Mouse (Mus musculus) kidney, adult 18-20 months (tissue): ENCODE results near the gene Lss.
A peak's percentile ranks its signal among the peaks of the same experiment; 100 is the strongest.

Source experiments
- DNase-seq: peaks from one replicate; pipeline ENCODE4 v3.0.0; 2021

The Lss gene

DNA sequence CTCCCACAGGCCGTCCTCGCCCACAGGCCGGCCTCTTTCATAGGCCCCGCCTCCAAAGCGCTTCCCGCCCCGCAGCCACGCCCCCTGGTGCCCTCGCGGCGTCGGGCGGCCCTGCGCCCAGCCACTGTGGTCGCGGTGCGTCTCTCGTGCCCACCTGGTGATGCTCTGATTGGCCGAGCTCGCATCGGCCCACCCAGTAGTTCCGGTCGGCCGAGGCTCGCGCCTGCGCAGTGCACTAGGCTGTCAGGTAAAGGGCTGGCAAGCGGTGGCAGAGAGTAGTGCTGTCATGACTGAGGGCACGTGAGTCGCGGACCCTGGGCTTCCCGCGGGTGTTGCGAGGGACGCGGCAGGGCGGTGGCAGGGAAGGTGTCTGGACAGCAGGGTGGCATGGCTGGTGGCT lies at the start of gene Lss:
Gene Lss, plus strand, starts transcription at position 214 of the 400 bp plus-strand sequence.
- peak; percentile 95 for DNase-seq

DNA sequence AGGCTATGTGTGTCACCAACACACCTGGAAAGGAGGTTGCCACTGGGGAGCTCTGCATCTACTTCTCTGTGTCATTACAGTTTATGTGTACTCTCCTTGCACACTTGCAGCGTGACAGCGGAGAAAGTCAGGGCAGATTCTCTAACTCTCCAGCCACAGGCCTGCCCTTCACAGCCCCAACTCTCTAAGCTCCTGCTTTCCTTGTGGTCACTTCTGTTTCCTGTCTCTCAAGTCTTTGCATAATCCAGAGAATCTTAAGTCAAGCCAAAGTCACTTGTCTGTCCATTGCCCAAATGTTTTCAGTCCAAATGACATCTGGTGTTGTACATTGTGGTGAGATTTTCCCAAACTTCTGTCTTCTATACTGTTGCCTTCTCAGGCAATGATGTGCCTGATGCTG lies 45.1 kb upstream of the Lss start:
- DNase-seq = no peak

DNA sequence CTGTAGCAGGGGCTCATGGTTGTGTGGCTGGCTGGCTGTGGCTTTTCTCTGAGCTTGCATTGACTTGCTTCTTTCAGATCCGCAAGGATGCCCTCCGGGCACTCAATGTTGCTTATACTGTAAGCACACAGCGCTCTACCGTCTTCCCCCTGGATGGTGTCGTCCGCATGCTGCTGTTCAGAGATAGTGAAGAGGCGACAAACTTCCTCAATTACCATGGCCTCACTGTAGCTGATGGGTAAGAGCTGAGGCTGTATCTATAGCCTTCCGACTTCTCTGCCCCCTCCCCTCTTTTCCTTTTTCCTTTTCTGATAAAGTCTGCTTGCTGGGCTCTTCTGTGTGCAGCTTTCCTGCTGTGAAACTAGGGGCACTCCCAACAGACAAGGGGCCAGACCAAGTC lies 43.1 kb upstream of the Lss start:
- no peak for DNase-seq

DNA sequence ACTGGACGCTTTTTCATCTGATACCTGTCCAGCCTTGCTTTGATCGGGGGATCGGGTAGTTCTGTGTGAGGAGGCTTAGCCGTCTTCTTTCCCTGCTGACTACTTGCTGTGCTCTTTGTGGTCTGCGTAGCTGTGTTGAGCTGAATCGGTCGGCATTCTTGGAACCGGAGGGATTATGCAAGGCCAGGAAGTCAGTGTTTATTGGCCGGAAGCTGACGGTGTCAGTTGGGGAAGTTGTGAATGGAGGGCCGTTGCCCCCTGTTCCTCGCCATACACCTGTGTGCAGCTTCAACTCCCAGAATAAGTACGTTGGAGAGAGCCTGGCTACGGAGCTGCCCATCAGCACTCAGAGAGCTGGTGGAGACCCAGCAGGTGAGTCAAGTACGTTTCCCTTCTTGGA lies 42.2 kb upstream of the Lss start:
- DNase-seq = no peak

DNA sequence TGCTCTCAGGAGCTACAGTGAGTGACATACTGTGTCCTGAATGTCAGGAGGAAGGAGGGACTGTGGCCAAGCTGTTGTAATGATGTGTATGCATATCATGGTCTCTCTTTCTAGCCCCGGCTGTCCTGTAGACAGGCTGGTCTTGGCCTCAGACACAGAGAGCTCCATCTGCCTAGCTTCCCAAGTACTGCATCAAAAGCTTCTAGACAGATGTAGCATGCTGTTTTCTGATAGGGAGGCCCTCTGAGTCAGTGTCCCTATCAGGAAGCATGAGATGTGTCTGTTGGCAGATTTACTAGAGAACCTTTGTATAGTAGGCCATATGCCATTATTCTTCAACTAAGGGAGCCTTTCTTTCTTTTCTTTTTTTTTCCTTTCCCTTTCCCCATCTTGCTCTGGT lies 37.9 kb upstream of the Lss start:
- no peak for DNase-seq

DNA sequence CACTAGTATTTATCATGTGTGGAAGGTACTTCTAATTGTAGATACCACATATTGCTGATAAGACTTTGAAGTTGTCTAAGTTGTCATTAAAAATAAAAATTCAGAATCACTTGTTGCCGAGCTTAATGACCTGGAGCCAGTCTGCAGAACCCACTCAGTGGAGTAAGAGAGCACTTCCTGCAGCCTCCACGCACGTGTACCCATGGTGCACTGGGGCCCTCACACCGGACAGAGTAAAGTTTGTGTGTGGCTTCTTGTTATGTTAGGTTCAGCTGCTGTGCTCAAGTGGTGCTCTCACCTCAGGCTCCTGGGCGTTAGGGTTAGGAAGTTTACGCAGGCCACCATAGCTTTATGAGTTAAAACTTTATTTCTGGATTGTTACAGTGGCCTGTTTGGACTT lies 35.9 kb upstream of the Lss start:
- no peak for DNase-seq

DNA sequence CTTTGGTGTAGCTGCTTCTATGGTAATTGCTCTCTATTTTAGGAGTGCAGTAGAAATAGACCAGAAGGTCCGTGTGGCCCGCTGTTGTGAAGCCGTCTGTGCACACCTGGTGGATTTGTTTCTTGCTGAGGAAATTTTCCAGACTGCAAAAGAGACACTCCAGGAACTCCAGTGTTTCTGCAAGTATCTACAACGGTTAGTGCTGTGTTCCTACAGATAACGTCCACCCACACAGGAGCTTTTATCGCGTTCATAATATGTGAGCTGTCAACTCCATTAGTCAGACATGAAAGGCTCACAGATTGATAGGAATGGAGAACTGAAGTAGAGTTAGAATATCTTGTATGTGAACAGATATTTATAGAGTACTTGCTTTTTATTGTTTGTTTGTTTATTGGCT lies 35.0 kb upstream of the Lss start:
- DNase-seq = no peak

DNA sequence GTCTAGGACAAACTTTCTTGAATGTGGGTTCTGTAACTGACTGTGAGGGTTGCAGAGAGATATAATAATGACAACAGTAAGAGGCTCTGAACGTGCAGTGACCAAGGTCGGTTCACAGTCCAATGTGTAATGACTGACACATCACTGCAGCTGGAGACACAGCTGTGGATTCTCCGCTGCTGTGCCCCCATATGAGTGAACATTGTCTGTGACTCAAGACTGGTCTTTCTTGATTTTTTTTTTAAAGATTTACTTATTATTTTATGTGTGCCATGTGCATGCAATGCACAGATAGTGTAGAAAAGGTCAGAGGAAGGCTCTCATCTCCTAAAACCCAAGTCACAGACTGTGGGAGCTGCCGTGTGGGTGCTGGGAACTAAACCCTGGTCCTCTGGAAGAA lies 33.9 kb upstream of the Lss start:
- no peak for DNase-seq

DNA sequence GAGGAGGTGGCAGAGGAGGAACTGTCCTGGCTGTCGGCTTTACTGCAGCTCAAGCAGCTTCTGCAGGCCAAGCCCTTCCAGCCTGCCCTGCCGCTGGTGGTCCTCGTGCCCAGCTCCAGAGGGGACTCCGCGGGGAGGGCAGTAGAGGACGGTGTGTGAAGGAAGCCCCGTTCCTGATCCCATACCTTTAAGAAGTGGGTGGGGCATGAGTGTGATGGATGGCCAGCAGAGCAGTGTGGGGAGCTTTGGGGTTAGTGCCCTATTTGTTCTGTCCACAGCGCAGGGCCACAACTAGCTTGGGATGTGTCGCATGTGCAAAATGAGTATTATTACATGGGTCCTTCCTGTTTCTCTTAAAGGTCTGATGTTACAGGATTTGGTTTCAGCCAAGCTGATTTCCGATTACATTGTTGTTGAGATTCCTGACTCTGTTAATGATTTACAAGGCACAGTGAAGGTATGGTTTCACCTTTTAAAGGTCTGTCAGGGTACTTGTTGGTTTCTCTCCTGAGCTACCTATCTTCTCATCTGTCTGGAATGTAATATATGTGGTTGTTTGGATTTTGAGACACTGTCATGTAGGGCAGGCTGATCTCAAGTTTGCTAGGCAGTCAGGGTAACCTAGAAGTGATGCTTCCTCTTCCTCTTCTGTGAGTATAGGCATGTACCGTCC lies 27.0 kb upstream of the Lss start:
- DNase-seq = no peak

DNA sequence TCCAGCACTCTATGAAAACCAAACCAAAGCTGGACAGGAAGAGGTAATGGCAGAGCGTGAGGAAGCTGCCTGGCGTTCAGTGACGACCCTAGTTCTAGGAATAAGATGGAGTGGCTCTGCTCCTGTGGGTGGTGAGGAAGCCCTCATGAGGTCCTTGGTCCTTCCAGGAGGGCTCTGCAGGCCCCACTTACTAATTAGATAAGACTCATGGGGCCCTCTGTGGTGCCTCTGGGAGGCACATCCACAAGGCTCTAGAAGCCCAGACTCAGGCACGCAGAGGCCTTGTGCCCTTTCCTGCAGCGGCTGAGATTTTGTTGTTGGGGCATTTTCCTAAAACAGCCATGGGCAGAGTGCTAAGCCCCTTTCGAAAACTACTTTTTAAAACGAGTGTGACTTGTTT lies 25.5 kb upstream of the Lss start:
- DNase-seq = no peak

DNA sequence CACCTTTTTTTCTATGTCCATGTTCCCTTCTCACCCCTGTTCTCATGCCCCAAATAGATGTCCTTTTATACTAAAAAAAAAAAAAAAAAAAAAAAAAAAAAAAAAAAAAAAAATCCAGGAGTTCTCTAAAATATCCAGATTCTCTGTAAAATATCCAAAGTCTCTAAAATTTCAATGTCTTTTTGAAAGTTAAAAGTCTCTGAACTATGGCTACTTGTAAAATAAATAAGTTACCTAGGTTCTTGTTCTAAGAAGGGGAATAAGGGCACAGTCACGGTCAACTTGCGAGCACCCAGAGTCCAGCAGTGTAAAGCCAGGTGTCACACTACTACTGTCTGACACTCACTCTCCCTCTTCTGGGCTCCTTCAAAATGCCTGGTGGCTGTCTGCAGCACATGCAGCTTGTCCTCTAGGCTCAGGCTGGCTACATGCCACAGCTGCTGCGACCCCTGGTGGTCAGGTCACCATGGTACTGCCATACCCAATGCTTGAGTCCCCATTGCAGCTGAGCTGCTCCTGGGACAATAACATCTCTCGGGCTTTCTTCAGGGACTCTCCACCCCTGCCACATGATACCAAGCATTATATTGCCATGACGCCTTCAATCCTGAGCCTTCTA lies 18.3 kb upstream of the Lss start:
- DNase-seq = peak; percentile 70

DNA sequence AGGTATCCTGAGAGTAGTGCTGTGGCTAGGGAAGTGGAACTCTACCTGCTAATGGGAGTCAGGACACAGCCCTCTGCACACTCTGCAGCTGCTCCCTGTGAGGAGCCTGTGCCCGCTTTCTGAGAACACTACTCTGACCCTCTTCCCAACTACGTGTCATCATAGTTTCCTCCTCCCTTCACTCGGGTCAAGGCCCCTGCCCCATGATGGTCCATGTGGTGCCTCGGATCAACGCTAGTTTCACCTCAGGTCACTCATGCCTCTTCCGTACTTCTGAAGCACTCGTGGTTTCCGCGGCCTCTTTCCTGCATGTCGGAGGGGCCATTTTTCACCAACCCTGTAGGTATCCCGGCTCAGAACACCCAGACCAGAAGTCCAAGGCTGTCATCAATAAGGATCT lies 466 bp upstream of the Lss start:
- DNase-seq = no peak

DNA sequence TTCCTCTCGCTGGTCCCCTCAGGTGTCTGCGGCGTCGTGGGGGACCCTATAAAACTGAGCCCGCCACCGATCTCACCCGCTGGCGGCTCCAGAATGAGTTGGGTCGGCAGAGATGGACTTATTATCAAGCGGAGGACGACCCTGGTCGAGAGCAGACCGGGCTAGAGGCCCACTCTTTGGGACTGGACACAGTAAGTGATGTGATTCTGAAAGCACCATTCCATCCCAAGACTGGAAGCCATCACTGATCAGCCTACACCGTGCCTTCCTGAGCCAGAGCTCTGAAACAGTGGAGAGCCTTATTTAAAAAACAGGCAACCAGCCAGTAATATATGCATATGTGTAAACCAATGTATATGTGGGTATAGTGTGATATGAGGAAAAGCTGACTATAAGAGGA lies 440 bp downstream of the Lss start:
- no peak for DNase-seq

DNA sequence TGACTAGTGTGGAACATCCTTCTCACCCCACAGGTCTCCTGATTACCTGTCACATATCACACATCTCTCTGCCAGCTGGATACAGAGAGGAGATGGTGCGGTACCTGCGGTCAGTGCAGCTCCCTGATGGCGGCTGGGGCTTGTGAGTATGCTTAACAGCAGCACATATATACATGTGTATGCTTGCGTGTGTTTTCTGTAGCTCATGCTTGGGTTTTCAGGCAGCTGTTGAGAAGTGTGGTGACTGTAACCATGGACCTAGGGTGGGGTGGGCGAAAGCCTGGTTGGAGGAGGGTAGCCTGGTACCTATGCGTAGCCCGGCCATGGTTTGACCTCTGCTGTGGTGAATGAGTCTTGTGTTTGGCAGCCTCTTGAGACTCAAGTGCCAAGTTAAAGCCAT lies 4.1 kb downstream of the Lss start:
- no peak for DNase-seq

DNA sequence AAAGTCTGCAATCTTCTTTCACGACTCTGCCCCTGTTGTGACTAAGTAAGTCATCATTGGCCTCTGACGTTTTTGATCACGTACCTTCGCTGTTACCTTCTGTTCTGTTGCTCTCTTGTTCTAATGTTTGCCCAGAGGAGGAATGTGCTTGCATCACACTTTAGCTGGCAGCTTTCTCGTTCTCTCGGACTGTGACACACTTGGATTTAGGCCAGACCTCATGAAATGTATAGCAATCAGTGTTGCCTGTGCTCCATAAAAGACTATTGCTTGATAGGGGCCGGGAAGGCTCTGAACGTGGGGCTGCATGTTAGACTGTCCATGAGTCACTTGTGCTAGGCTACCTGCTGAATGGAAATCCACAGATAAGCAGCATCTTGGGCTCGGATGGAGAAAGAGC lies 6.2 kb downstream of the Lss start:
- no peak for DNase-seq

DNA sequence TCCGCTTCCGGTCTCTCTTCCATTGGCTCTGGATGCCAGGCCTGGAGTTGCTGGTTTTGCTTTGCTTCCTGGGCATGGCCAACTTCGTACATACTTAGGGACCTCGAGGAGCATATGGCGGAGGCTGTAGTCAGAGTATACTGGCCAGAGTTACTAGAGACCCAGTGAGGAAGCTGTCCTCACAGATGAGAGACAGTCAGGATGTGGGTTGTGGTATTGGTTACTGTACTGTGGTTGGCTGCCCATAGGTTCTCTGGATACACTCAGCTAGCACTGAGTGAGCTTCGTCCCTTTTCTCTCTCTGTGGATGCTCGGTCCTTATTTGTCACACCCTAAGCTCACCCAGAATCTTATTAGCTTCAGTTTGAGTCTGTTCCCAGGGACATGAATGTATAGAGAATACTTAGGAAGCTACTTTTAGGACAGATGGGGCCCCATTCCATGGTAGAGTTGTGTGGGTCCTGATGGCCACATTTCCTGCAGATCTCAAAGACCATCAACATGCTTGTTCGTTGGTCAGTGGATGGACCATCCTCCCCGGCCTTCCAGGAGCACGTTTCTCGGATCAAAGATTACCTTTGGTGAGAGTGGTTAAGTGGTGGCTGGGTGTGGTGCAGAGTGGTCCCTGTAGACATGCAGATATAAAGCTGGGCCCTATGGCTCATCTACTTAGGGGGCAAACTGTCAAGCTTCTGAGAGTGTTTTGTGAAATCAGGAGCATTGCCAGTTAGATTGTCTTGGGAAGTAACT lies 10.1 kb downstream of the Lss start:
- DNase-seq = no peak

DNA sequence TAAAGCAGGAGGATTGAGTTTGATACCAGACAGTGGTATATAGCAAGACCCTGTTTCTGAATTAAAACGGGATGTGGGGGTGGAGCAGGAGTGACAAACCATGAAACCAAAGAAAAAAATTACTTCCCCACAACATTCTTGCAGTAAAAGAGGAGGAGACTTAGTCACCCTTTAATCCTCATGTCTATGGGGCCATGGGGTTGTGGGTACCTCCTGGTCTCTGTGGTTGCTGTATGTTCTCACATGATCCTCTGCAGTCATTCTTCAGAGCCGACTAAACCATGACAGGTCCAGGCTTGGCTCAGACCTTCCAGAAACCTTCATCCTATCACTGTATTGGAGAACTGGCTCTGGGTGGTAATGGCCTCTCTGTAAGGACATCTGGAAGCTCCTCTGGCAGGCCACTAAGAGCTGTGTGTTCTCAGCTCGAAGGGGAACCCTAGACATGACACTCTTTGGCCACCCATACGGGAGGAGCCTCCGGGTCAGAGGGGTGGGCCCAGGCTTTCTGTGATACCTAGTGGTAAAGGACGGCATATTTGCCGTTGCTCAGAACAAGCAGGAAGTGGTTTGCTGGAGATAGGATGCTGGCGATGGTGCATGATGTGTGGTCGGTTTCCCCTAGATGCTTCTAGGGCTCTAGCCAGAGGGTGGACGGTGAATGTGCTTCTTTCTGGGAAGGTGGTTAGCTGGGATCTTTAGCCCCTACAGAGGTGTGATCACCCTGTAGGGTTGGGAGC lies 11.4 kb downstream of the Lss start:
- no peak for DNase-seq

DNA sequence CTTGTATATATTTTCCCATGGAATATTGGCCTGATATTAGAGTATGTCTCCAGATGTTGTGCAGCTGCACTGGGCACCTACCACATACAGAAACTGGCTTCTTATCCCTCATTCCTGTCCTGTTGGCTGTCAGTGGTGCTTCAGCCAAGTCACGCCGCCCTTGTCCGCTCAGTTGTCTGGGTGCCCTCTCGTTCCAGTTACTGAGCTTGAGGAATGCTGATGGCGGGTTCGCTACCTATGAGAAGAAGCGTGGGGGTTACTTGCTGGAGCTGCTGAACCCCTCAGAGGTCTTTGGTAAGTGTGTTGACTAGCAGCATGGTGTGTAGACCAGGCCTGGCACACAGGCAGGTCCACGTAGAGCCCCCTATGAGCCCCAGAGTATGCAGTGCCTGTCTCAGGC lies 15.2 kb downstream of the Lss start:
- DNase-seq = peak; percentile 24

DNA sequence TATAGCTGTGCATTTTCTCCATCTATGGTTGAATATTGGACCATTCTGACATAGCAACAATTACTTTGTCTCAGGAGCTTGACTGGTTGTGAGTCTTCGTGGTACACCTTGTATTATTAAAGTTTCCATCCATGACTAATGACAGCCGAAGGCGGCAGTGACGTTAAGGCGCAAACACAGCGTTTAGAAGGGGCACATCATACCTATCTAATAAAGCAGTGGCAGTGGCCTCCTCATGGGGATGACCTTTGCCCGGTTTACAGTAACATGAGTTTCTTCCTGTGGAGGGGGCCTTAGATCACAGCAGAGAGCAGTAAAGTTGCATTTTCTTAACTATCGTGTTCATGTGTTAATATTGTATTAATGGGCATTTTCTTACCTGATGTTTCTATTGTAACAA lies 16.8 kb downstream of the Lss start:
- no peak for DNase-seq

DNA sequence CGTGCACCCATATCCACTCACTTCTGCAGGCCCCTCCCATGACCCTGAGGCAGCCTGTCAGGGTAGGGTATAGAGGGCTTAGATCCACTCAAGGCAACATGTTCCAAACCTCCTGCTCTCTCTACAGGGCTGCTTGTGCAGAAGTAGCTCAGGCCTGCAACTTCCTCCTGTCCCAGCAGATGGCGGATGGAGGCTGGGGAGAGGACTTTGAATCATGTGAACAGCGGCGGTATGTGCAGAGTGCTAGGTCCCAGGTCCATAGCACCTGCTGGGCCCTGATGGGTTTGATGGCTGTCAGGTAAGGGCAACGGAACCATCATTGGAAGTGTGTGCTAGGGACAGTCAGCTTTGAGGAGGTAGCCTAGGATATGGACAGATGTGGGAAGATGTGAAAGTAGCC lies 19.1 kb downstream of the Lss start:
- DNase-seq = peak; percentile 16

DNA sequence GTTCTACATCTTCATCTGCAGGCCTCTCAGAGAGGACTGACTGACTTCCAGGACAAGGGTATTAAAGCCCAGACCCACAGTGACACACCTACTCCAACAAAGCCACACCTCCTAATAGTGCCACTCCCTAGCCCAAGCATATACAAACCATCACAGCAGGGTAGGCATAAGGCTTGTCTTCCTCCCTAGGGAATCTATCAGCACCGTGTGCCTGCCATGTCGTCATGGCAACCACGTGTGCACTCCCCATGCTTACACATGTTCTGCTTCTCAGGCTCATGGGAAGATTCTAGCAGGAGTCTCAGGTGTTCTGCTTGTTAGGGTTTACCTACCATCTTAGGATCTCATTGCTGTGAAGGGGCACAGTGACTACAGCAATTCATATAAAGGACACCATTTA lies 20.2 kb downstream of the Lss start:
- DNase-seq = no peak

DNA sequence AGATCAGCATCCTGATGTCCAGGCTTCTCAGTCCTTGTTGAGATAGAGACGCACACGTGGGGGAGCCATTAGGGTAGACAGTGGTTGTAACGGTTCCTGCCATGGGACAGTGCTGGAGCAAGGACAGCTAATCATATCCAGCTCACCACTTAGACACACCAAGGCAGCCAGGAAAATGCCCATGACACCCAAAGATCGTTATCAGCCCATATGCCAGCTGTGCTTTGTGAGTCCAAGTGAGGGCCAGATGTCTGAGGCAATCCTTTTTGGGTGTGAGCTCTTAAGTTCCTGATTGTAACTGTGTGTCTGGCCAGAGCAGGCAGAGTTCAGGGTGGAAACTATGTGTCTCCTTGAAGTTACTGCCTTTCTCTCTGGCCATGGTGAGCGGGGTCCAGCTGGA lies 22.7 kb downstream of the Lss start:
- no peak for DNase-seq

DNA sequence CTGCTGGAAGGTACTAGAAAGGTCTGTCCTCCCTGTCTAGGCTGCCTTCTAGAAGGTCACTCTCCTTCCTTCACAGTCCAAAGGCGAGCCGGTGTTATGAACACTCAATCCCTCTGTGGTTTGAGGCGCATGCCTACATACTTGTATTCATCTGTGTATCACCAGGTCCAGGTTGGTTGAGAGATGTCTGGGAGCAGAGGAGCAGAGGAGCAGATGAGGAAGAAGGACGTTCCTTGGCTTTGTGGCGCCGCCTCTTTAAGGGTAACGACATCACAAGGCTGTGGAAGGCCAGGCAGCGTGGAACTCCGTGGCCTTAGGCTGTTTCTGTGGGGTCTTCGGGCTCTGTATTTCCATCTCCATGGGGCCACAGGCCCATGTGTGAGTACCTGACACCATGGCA lies 30.6 kb downstream of the Lss start, which contains the start of gene Spatc1l:
Gene Spatc1l, plus strand, starts transcription at position 301 of the 400 bp plus-strand sequence.
- no peak for DNase-seq
